Mouse (Mus musculus) cerebellum, postnatal 14 days (tissue): ENCODE data around the gene Zdhhc6.

Experiments used
- DNase-seq, 2 experiments: peaks; one replicate each; pipeline ENCODE4 v3.0.0; 2021; ENCODE audit warnings: mixed read lengths in 2 of 2

The Zdhhc6 gene

GRCm38 (mm10) chr19:55315452-55316108 lies at the start of gene Zdhhc6:
TSS of gene Zdhhc6 (minus strand) at chr19:55316032.
- DNase-seq: peak; percentile 92 to 93

GRCm38 (mm10) chr19:55362606-55363005 lies 46.8 kb upstream of the Zdhhc6 start:
- no peak for DNase-seq

- DNase-seq: no peak
These were observed 35.0 kb upstream of the Zdhhc6 start for GRCm38 (mm10) chr19:55350673-55351378.

- DNase-seq: no peak
These were observed 32.4 kb upstream of the Zdhhc6 start for GRCm38 (mm10) chr19:55348187-55348586.

- DNase-seq: no peak
These were observed 27.4 kb upstream of the Zdhhc6 start for GRCm38 (mm10) chr19:55343274-55343673.

GRCm38 (mm10) chr19:55342423-55342822 lies 26.6 kb upstream of the Zdhhc6 start:
- no peak for DNase-seq

GRCm38 (mm10) chr19:55341377-55341776 lies 25.5 kb upstream of the Zdhhc6 start:
- DNase-seq: no peak

- DNase-seq: no peak
These were observed 24.7 kb upstream of the Zdhhc6 start for GRCm38 (mm10) chr19:55340521-55340920.

GRCm38 (mm10) chr19:55337664-55338063 lies 21.8 kb upstream of the Zdhhc6 start:
- no peak for DNase-seq

- no peak for DNase-seq
These were observed 21.2 kb upstream of the Zdhhc6 start for GRCm38 (mm10) chr19:55337066-55337465.

- no peak for DNase-seq
These were observed 20.6 kb upstream of the Zdhhc6 start for GRCm38 (mm10) chr19:55336441-55336840.

- peak in 1 of 2 experiments; percentile 40 for DNase-seq
These were observed 20.0 kb upstream of the Zdhhc6 start for GRCm38 (mm10) chr19:55335881-55336280.

GRCm38 (mm10) chr19:55332641-55333268 lies 16.9 kb upstream of the Zdhhc6 start:
- DNase-seq: peak; percentile 74 to 83

- DNase-seq: no peak
These were observed 15.9 kb upstream of the Zdhhc6 start for GRCm38 (mm10) chr19:55331776-55332175.

- peak; percentile 30 to 56 for DNase-seq
These were observed 11.7 kb upstream of the Zdhhc6 start for GRCm38 (mm10) chr19:55327510-55327909.

- no peak for DNase-seq
These were observed 6.8 kb upstream of the Zdhhc6 start for GRCm38 (mm10) chr19:55322604-55323003.

- no peak for DNase-seq
These were observed 3.7 kb upstream of the Zdhhc6 start for GRCm38 (mm10) chr19:55319521-55319920.

GRCm38 (mm10) chr19:55319036-55319435 lies 3.2 kb upstream of the Zdhhc6 start:
- DNase-seq: no peak

- DNase-seq: no peak
These were observed 1.1 kb upstream of the Zdhhc6 start for GRCm38 (mm10) chr19:55316901-55317300.

- DNase-seq: peak; percentile 98 to 99
These were observed 380 bp upstream of the Zdhhc6 start, which contains the start of gene Vti1a for GRCm38 (mm10) chr19:55316109-55316714. TSS of gene Vti1a (plus strand) at chr19:55316295.

GRCm38 (mm10) chr19:55313649-55314048 lies 2.2 kb downstream of the Zdhhc6 start:
- DNase-seq: no peak

GRCm38 (mm10) chr19:55311874-55312273 lies 4.0 kb downstream of the Zdhhc6 start:
- DNase-seq: no peak

- DNase-seq: no peak
These were observed 10.8 kb downstream of the Zdhhc6 start for GRCm38 (mm10) chr19:55305024-55305423.
